Mouse (Mus musculus): ENCODE data around the gene Prr13.

GRCm38 (mm10) chr15:102424657-102425056 is 34.2 kb upstream of the Prr13 start:
- TF ChIP-seq CTCF (IDR thresholded peaks at IDR 0.05; ENCODE audit: low read depth, low read length): no peak
- no peak for TF ChIP-seq POLR2A (IDR thresholded peaks at IDR 0.05; ENCODE audit: extremely low read depth, insufficient read depth, low read length)
